Mouse (Mus musculus) kidney, adult 11 months (tissue): Measurements from ENCODE around the gene Dkk3.
A peak's percentile ranks its signal among the peaks of the same experiment; 100 is the strongest.

Experiments used
- DNase-seq: peaks from one replicate; pipeline ENCODE4 v3.0.0; 2022

Dkk3 gene

GRCm38 (mm10) chr7:112158942-112159341, at the start of gene Dkk3:
Gene Dkk3 (minus strand): TSS chr7:112159057.
- DNase-seq: no peak

- DNase-seq: no peak
These were observed 48.9 kb upstream of the Dkk3 start for GRCm38 (mm10) chr7:112207717-112208116.

- no peak for DNase-seq
These were observed 46.7 kb upstream of the Dkk3 start for GRCm38 (mm10) chr7:112205513-112205912.

GRCm38 (mm10) chr7:112204380-112204963, 45.6 kb upstream of the Dkk3 start:
- no peak for DNase-seq

GRCm38 (mm10) chr7:112203937-112204336, 45.1 kb upstream of the Dkk3 start:
- DNase-seq: no peak

- DNase-seq: no peak
These were observed 44.0 kb upstream of the Dkk3 start for GRCm38 (mm10) chr7:112202843-112203242.

GRCm38 (mm10) chr7:112202194-112202593, 43.3 kb upstream of the Dkk3 start:
- no peak for DNase-seq

GRCm38 (mm10) chr7:112200761-112201160, 41.9 kb upstream of the Dkk3 start:
- no peak for DNase-seq

GRCm38 (mm10) chr7:112199343-112199742, 40.5 kb upstream of the Dkk3 start:
- no peak for DNase-seq

GRCm38 (mm10) chr7:112197461-112197860, 38.6 kb upstream of the Dkk3 start:
- no peak for DNase-seq

GRCm38 (mm10) chr7:112194286-112194685, 35.4 kb upstream of the Dkk3 start:
- no peak for DNase-seq

GRCm38 (mm10) chr7:112192778-112193177, 33.9 kb upstream of the Dkk3 start:
- DNase-seq: no peak

- DNase-seq: no peak
These were observed 33.4 kb upstream of the Dkk3 start for GRCm38 (mm10) chr7:112192237-112192636.

GRCm38 (mm10) chr7:112187536-112188459, 28.9 kb upstream of the Dkk3 start:
- DNase-seq: no peak

GRCm38 (mm10) chr7:112186871-112187270, 28.0 kb upstream of the Dkk3 start:
- no peak for DNase-seq

GRCm38 (mm10) chr7:112185226-112185745, 26.4 kb upstream of the Dkk3 start:
- DNase-seq: peak; percentile 71

- no peak for DNase-seq
These were observed 25.8 kb upstream of the Dkk3 start for GRCm38 (mm10) chr7:112184519-112185225.

- peak; percentile 80 for DNase-seq
These were observed 24.5 kb upstream of the Dkk3 start for GRCm38 (mm10) chr7:112183258-112183841.

- DNase-seq: peak; percentile 79
These were observed 21.4 kb upstream of the Dkk3 start for GRCm38 (mm10) chr7:112180235-112180705.

GRCm38 (mm10) chr7:112176627-112177026, 17.8 kb upstream of the Dkk3 start:
- DNase-seq: no peak

- no peak for DNase-seq
These were observed 13.8 kb upstream of the Dkk3 start for GRCm38 (mm10) chr7:112172669-112173068.

- DNase-seq: no peak
These were observed 11.3 kb upstream of the Dkk3 start for GRCm38 (mm10) chr7:112169955-112170692.
